ENCODE assay signal across 16 mouse cellular contexts in the genomic region with DNA sequence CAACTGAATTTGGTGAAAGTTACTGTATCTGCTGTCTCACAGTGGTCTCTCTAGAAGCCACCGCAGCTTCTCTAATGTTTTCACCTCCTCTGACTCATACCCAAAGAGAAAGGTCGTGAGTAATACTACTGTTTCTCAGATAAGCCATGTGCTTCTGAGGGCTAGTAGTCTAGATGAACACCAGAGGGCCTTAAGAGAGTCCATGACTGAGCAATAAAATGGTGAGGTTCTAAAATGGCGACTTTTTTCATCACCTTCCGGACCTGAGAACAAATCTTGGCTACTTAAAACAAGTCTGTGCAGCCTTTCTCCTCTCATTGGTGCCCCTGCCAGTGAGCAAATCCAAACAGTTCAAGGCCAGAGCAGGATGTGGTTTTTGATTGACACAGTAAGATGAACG. TPM values are rescaled to one million over a fixed set of nuclear protein-coding genes. Genes with fewer than 3 reads are reported as not detected.
A peak's percentile ranks its signal among the peaks of the same experiment; 100 is the strongest.
DNase-seq lines count a peak whose midpoint lies in the region; ATAC-seq and TF ChIP-seq lines count a peak whose summit lies in the region.
"Had no signal": no experiment of that assay in that cellular context is flagged by ENCODE, and none has a peak within 500 bp of the region (broad histone marks: within the 10 kb centered on the region; RNA-seq: fewer than 3 reads in every experiment).

No protein-coding gene starts in this region.

- H3K27me3 ChIP-seq in stomach, postnatal 0 days (ENCODE audit: control insufficient read depth, insufficient read depth, low read length): no peaks in the 10 kb centered on the region
- no peaks in the 10 kb centered on the region for H3K27me3 ChIP-seq in kidney, embryonic 14.5 days (ENCODE audit: control insufficient read depth, insufficient read depth, low read length)
- no peaks in the 10 kb centered on the region for H3K27me3 ChIP-seq in midbrain, embryonic 10.5 days (ENCODE audit: low read depth, poor library complexity, severe bottlenecking)
- H3K27me3 ChIP-seq: embryonic facial prominence, embryonic 13.5 days; neural tube, embryonic 12.5 days had no signal

- no peak for TF ChIP-seq EP300 in stomach, postnatal 0 days (optimal IDR thresholded peaks at IDR 0.05)

- no peak overlapping the region for H3K9ac ChIP-seq in stomach, postnatal 0 days (ENCODE audit: low read length)
- no peak overlapping the region for H3K9ac ChIP-seq in kidney, embryonic 14.5 days (ENCODE audit: low read depth, low read length)
- H3K9ac ChIP-seq: embryonic facial prominence, embryonic 13.5 days; neural tube, embryonic 12.5 days had no signal

- peak; percentile 85 for DNase-seq in CD4-positive, CD25-positive, alpha-beta regulatory T cell, adult 2 months (ENCODE audit: low read depth, low spot score)
- DNase-seq in stomach, postnatal 0 days (ENCODE audit: low spot score): no peak
- no peak for DNase-seq in midbrain, embryonic 10.5 days (ENCODE audit: low spot score)
- no peak for DNase-seq in kidney, postnatal 4 days
- no peak for DNase-seq in cerebellum, postnatal 25 days
- DNase-seq: cerebellum, adult 8-10 months; heart, postnatal 36 days; right cerebral cortex, postnatal 14 days had no signal

- H3K4me3 ChIP-seq in macrophage (ENCODE audit: inconsistent target): peak overlapping the region; percentile 55
- no peak overlapping the region for H3K4me3 ChIP-seq in stomach, postnatal 0 days (ENCODE audit: low read depth, low read length)
- no peak overlapping the region for H3K4me3 ChIP-seq in kidney, embryonic 14.5 days (ENCODE audit: low read length)
- H3K4me3 ChIP-seq in midbrain, embryonic 10.5 days: no peak overlapping the region
- H3K4me3 ChIP-seq: embryonic facial prominence, embryonic 13.5 days; neural tube, embryonic 12.5 days had no signal

- ATAC-seq in activated CD4-positive, CD25-positive, alpha-beta regulatory T cell, adult 4 months: peak; percentile 78
- ATAC-seq in stomach, postnatal 0 days (ENCODE audit: low FRiP score, low TSS enrichment): no peak
- no peak for ATAC-seq in kidney, embryonic 14.5 days (ENCODE audit: low FRiP score, low TSS enrichment)

- H3K36me3 ChIP-seq in macrophage (ENCODE audit: inconsistent target): no peaks in the 10 kb centered on the region
- H3K36me3 ChIP-seq in stomach, postnatal 0 days (ENCODE audit: control insufficient read depth, insufficient read depth, low read length): no peaks in the 10 kb centered on the region
- H3K36me3 ChIP-seq in kidney, embryonic 14.5 days (ENCODE audit: control insufficient read depth, insufficient read depth, low read length): no peaks in the 10 kb centered on the region
- no peaks in the 10 kb centered on the region for H3K36me3 ChIP-seq in midbrain, embryonic 10.5 days
- H3K36me3 ChIP-seq: embryonic facial prominence, embryonic 13.5 days; neural tube, embryonic 12.5 days had no signal

- no peak overlapping the region for H3K4me2 ChIP-seq in stomach, postnatal 0 days (replicated peaks; ENCODE audit: low read depth)
- no peak overlapping the region for H3K4me2 ChIP-seq in kidney, embryonic 14.5 days (replicated peaks; ENCODE audit: low read depth, low read length)
- H3K4me2 ChIP-seq: embryonic facial prominence, embryonic 13.5 days; neural tube, embryonic 12.5 days had no signal

- TF ChIP-seq CTCF in stomach, postnatal 0 days (IDR thresholded peaks at IDR 0.05; ENCODE audit: low read depth): 0 out of 2 replicates have a peak, but pooled peaks have one; percentile 9

- 6% methylated on average over 5 of the region's 5 CpGs for WGBS in macrophage (ENCODE audit: missing documents)
- 65% methylated on average over 5 of the region's 5 CpGs for WGBS in stomach, postnatal 0 days
- 75% methylated on average over 5 of the region's 5 CpGs for WGBS in kidney, embryonic 14.5 days
- WGBS in midbrain, embryonic 10.5 days: 82% methylated on average over 5 of the region's 5 CpGs

- no peaks in the 10 kb centered on the region for H3K9me3 ChIP-seq in stomach, postnatal 0 days (ENCODE audit: control insufficient read depth, low read length)
- no peaks in the 10 kb centered on the region for H3K9me3 ChIP-seq in kidney, embryonic 14.5 days (ENCODE audit: control insufficient read depth, low read length)
- H3K9me3 ChIP-seq in midbrain, embryonic 10.5 days (replicated peaks): no peaks in the 10 kb centered on the region
- H3K9me3 ChIP-seq: embryonic facial prominence, embryonic 13.5 days; neural tube, embryonic 12.5 days had no signal

- peaks cover 47% of the 10 kb centered on the region for H3K79me2 ChIP-seq in macrophage (ENCODE audit: inconsistent target)

- H3K27ac ChIP-seq in macrophage: peak overlapping the region; percentile 65
- no peak overlapping the region for H3K27ac ChIP-seq in stomach, postnatal 0 days (replicated peaks)
- no peak overlapping the region for H3K27ac ChIP-seq in kidney, embryonic 14.5 days (ENCODE audit: low read depth, low read length)
- H3K27ac ChIP-seq in midbrain, embryonic 10.5 days (replicated peaks): no peak overlapping the region
- H3K27ac ChIP-seq: embryonic facial prominence, embryonic 13.5 days; kidney, postnatal 0 days; neural tube, embryonic 12.5 days had no signal

- H3K4me1 ChIP-seq in stomach, postnatal 0 days (replicated peaks; ENCODE audit: control insufficient read depth, insufficient read depth): no peaks in the 10 kb centered on the region
- H3K4me1 ChIP-seq in kidney, embryonic 14.5 days (ENCODE audit: control insufficient read depth, insufficient read depth, low read length): no peaks in the 10 kb centered on the region
- no peaks in the 10 kb centered on the region for H3K4me1 ChIP-seq in midbrain, embryonic 10.5 days
- H3K4me1 ChIP-seq: embryonic facial prominence, embryonic 13.5 days; neural tube, embryonic 12.5 days had no signal

RNA-seq across cellular contexts. Expression of gene Clec2i, which starts 1.4 kb away (rescaled TPM):
- 10 to 100 TPM; 55.9 to 76.5 TPM for polyA plus RNA-seq in activated CD4-positive, CD25-positive, alpha-beta regulatory T cell, adult 4 months (2017; shearing (Covaris generic))
- 1 to 10 TPM in 22 of 26 experiments, under 1 TPM in 4; 0.40 to 9.4 (median 3.6) TPM for total RNA-seq in macrophage (2018; cell fraction: chromatin; rRNA removed)
- 1 to 10 TPM; 1.3 to 8.4 (median 5.8) TPM for total RNA-seq in macrophage (2018; cell fraction: cytosol; rRNA removed)
- 10 to 100 TPM in 9 of 26 experiments, 1 to 10 TPM in 16, under 1 TPM in 1; 0.79 to 19.6 (median 7.8) TPM for total RNA-seq in macrophage (2018; cell fraction: nucleus; rRNA removed)
- 4.1 to 7.2 TPM (median 5.9 TPM) in 3 replicates for polyA plus RNA-seq in macrophage (2018)
- 0.06 and 0.17 TPM in 2 replicates for polyA plus RNA-seq in stomach, postnatal 0 days (2015; fragmentation: Nextera tagmentation; extraction: Ambion mirVana)
- 0.23 TPM in 1 of 2 replicates, not detected in the other for polyA plus RNA-seq in kidney, embryonic 14.5 days (2014; fragmentation: Nextera tagmentation; extraction: Ambion mirVana)
- 0.16 TPM in 1 of 2 replicates, not detected in the other for polyA plus RNA-seq in midbrain, embryonic 10.5 days (2016; fragmentation: Nextera tagmentation; extraction: Ambion mirVana)
- total RNA-seq: heart, postnatal 36 days; left cerebral cortex, postnatal 10 days had no signal
- polyA plus RNA-seq: neural tube, embryonic 12.5 days had no signal

RNA-seq across cellular contexts. Expression of gene BC035044, which starts 2.1 kb away (rescaled TPM):
- polyA plus RNA-seq in activated CD4-positive, CD25-positive, alpha-beta regulatory T cell, adult 4 months (2017; shearing (Covaris generic)): 1 to 10 TPM; 4.2 to 6.0 TPM
- 10 to 100 TPM in 1 of 26 experiments, 1 to 10 TPM in 13, under 1 TPM in 6, not detected in 6; 0.52 to 10.2 (median 1.8) TPM for total RNA-seq in macrophage (2018; cell fraction: chromatin; rRNA removed)
- total RNA-seq in macrophage (2018; cell fraction: cytosol; rRNA removed): 1 to 10 TPM in 16 of 26 experiments, under 1 TPM in 10; 0.56 to 3.7 (median 1.2) TPM
- 1 to 10 TPM in 20 of 26 experiments, under 1 TPM in 4, not detected in 2; 0.40 to 7.4 (median 2.0) TPM for total RNA-seq in macrophage (2018; cell fraction: nucleus; rRNA removed)
- polyA plus RNA-seq in macrophage (2018): 0.64 to 4.3 TPM (median 0.99 TPM) in 3 replicates
- polyA plus RNA-seq in stomach, postnatal 0 days (2015; fragmentation: Nextera tagmentation; extraction: Ambion mirVana): 0.59 and 0.68 TPM in 2 replicates
- 0.64 and 0.76 TPM in 2 replicates for polyA plus RNA-seq in kidney, embryonic 14.5 days (2014; fragmentation: Nextera tagmentation; extraction: Ambion mirVana)
- polyA plus RNA-seq in midbrain, embryonic 10.5 days (2016; fragmentation: Nextera tagmentation; extraction: Ambion mirVana): 1.3 and 1.4 TPM in 2 replicates

RNA-seq across cellular contexts. Expression of gene Clec2g, which starts 45.3 kb away (rescaled TPM):
- polyA plus RNA-seq in activated CD4-positive, CD25-positive, alpha-beta regulatory T cell, adult 4 months (2017; shearing (Covaris generic)): 1 to 10 TPM in 1 of 2 experiments, not detected in 1; 3.7 TPM
- total RNA-seq in macrophage (2018; cell fraction: chromatin; rRNA removed): not detected
- not detected for total RNA-seq in macrophage (2018; cell fraction: cytosol; rRNA removed)
- not detected for total RNA-seq in macrophage (2018; cell fraction: nucleus; rRNA removed)
- polyA plus RNA-seq in macrophage (2018): not detected in 3 replicates
- polyA plus RNA-seq in stomach, postnatal 0 days (2015; fragmentation: Nextera tagmentation; extraction: Ambion mirVana): 3.6 and 3.8 TPM in 2 replicates
- not detected in 2 replicates for polyA plus RNA-seq in kidney, embryonic 14.5 days (2014; fragmentation: Nextera tagmentation; extraction: Ambion mirVana)
- polyA plus RNA-seq in midbrain, embryonic 10.5 days (2016; fragmentation: Nextera tagmentation; extraction: Ambion mirVana): not detected in 2 replicates
- total RNA-seq: left cerebral cortex, postnatal 10 days had no signal
- polyA plus RNA-seq: kidney, postnatal 0 days; lung, embryonic 16.5 days; neural tube, embryonic 12.5 days had no signal
